Mouse (Mus musculus): Measurements from ENCODE around the gene Cxcl10. TPM values are rescaled to one million over a fixed set of nuclear protein-coding genes. Genes with fewer than 3 reads are reported as not detected.
"Not testable (repeated sequence)": the region's sequence is repeated elsewhere in the genome, so short reads cannot be mapped to it uniquely, and the experiment has no call there.

Cxcl10 gene
- polyA plus RNA-seq, 1 experiment: 9.6 TPM

DNA sequence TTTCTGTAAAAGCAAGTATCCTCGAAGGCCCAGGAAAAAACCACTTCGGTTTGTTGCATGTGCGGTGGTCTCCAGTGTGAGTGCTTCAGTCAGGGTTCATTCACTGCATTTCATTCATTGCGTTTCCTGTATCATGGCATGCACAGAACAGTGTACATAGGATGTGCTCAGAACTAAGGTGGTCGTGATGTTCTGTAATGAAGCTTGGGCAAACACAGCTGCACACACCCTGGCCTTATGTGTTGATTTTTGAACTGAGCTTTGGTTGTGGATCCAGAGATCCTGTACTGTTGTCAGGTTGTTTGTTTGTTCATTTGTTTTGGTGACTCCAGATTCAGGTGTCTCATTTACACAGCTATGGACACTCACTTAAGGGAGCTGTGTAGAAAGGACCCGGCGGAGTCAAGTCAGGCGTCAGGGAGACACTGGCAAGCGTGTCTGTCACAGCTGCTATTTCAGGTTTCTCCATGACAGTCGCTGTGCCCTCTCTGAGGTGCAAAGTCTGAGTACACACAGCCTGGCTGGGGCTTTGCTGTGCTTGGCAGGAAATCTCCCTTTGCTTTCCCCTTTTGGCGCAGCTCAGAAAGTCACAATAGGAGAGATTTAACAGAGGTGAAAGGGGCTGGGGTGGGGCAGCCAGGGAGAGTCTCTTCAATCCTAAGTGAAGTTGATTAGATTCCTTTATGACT, 10.2 kb upstream of the Cxcl10 start:
- peaks cover 2% of the 10 kb centered on the region for H3K4me1 ChIP-seq (ENCODE audit: control insufficient read depth, insufficient read depth, insufficient read length, low read length)
- no peak overlapping the region for H3K4me3 ChIP-seq (ENCODE audit: low read depth, low read length)
- H3K36me3 ChIP-seq (ENCODE audit: control insufficient read depth, insufficient read depth, low read length): peaks cover 3% of the 10 kb centered on the region; the same call in 1 of the 2 replicates
- no peaks in the 10 kb centered on the region for H3K27me3 ChIP-seq (ENCODE audit: control insufficient read depth, insufficient read depth, low read length)
- no peak for TF ChIP-seq POLR2A (IDR thresholded peaks at IDR 0.05; ENCODE audit: low read depth, low read length)
- TF ChIP-seq CTCF (IDR thresholded peaks at IDR 0.05; ENCODE audit: extremely low read depth, insufficient read length, insufficient replicate concordance, low read depth, low read length): no peak
- 53% methylated on average over 11 of the region's 11 CpGs for WGBS
- no peak overlapping the region for H3K27ac ChIP-seq (ENCODE audit: insufficient read depth, low read depth, low read length)

DNA sequence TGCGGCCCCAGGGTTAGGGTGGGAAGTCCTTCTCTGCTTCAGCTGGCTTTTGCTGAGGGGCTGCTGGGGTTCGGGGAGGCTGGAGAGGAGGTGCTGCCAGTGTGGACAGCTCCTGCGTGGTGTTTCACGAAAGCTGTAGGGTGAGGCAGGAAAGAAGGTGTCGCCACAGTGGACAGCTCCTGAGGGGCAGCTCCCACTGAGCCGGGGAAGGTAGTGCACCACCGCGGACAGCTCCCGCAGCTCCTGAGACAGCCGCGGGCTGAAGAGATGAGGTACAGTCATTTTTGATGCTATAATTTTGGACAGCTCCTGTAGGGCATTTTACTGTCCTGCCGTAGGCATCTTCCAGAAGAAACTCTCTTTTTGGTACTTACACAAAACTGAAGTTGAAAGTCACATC, 9.3 kb upstream of the Cxcl10 start:
- H3K27me3 ChIP-seq (ENCODE audit: control insufficient read depth, insufficient read depth, low read length): no peaks in the 10 kb centered on the region
- H3K4me3 ChIP-seq (ENCODE audit: low read depth, low read length): no peak overlapping the region
- H3K4me1 ChIP-seq (ENCODE audit: control insufficient read depth, insufficient read depth, insufficient read length, low read length): peaks cover 6% of the 10 kb centered on the region
- TF ChIP-seq CTCF (IDR thresholded peaks at IDR 0.05; ENCODE audit: extremely low read depth, insufficient read length, insufficient replicate concordance, low read depth, low read length): no peak
- no peak for TF ChIP-seq POLR2A (IDR thresholded peaks at IDR 0.05; ENCODE audit: low read depth, low read length)
- WGBS: 14% methylated on average over 12 of the region's 12 CpGs
- H3K27ac ChIP-seq (ENCODE audit: insufficient read depth, low read depth, low read length): no peak overlapping the region
- peaks cover 3% of the 10 kb centered on the region; the same call in 1 of the 2 replicates for H3K36me3 ChIP-seq (ENCODE audit: control insufficient read depth, insufficient read depth, low read length)

DNA sequence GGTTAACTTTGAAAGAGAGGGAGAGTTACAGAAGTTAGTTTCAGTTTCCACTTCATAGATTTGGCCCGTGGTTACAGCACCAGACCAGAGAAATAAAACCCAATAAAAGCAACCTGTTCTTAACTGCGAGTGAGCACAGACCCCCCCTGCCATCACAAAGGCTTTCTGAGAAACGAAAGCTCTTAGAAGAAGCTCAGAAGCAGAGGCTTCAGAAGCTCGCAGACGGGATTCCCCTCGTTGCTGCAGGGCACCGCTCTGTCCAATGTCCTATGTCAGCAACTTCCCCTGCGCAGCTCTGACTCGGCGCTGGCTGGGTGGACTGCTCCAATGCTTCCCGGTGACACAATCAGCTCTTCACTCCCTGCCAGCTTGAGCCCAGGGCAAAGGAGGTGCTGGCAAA, 4.8 kb upstream of the Cxcl10 start:
- H3K4me3 ChIP-seq (ENCODE audit: low read depth, low read length): peak overlapping the region; percentile 62
- whole genome bisulfite sequencing: 1% methylated on average over 11 of the region's 11 CpGs
- peaks cover 14% of the 10 kb centered on the region for H3K4me1 ChIP-seq (ENCODE audit: control insufficient read depth, insufficient read depth, insufficient read length, low read length)
- H3K27ac ChIP-seq (ENCODE audit: insufficient read depth, low read depth, low read length): peak overlapping the region; percentile 77
- H3K36me3 ChIP-seq (ENCODE audit: control insufficient read depth, insufficient read depth, low read length): no peaks in the 10 kb centered on the region
- no peaks in the 10 kb centered on the region for H3K27me3 ChIP-seq (ENCODE audit: control insufficient read depth, insufficient read depth, low read length)
- no peak; the same call in 1 of the 2 replicates for TF ChIP-seq POLR2A (IDR thresholded peaks at IDR 0.05; ENCODE audit: low read depth, low read length)

DNA sequence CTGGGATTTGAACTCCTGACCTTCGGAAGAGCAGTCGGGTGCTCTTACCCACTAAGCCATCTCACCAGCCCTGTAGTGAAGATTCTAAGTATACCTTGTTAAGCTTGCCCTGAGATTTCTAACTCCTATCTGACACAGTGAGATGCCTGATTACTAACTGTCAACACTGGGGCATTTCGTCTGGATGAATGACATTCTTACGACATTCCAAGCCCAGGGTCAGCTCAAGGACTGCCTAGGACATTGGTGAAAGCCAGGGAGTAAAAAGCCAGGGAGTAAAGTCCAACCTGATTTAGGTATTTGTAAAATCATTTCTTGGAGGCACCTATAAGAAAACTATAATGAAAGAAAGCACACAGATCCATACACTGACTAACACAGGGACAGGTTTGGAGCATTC, 4.0 kb upstream of the Cxcl10 start:
- WGBS: 74% methylated on average over 4 of the region's 4 CpGs
- peak overlapping the region; percentile 38 for H3K27ac ChIP-seq (ENCODE audit: insufficient read depth, low read depth, low read length)
- not testable (repeated sequence) for H3K4me3 ChIP-seq (ENCODE audit: low read depth, low read length)

GRCm38 (mm10) chr5:92349731-92350130, 1.0 kb upstream of the Cxcl10 start:
- H3K27me3 ChIP-seq (ENCODE audit: control insufficient read depth, insufficient read depth, low read length): no peaks in the 10 kb centered on the region
- H3K4me1 ChIP-seq (ENCODE audit: control insufficient read depth, insufficient read depth, insufficient read length, low read length): peaks cover 21% of the 10 kb centered on the region
- no peak overlapping the region for H3K4me3 ChIP-seq (ENCODE audit: low read depth, low read length)
- WGBS: 63% methylated on average over 7 of the region's 7 CpGs
- peak overlapping the region; percentile 58; the same call in 1 of the 2 replicates for H3K27ac ChIP-seq (ENCODE audit: insufficient read depth, low read depth, low read length)
- TF ChIP-seq CTCF (IDR thresholded peaks at IDR 0.05; ENCODE audit: extremely low read depth, insufficient read length, insufficient replicate concordance, low read depth, low read length): no peak
- TF ChIP-seq POLR2A (IDR thresholded peaks at IDR 0.05; ENCODE audit: low read depth, low read length): no peak
- H3K36me3 ChIP-seq (ENCODE audit: control insufficient read depth, insufficient read depth, low read length): no peaks in the 10 kb centered on the region

More for the DNA sequence above, 4.0 kb upstream of the Cxcl10 start:
- peaks cover 20% of the 10 kb centered on the region for H3K4me1 ChIP-seq (ENCODE audit: control insufficient read depth, insufficient read depth, insufficient read length, low read length)
- not testable (repeated sequence) for H3K27me3 ChIP-seq (ENCODE audit: control insufficient read depth, insufficient read depth, low read length); H3K36me3 ChIP-seq (ENCODE audit: control insufficient read depth, insufficient read depth, low read length)

- WGBS: 86% methylated on average over 8 of the region's 8 CpGs
- H3K27ac ChIP-seq (ENCODE audit: insufficient read depth, low read depth, low read length): no peak overlapping the region
- no peak overlapping the region for H3K4me3 ChIP-seq (ENCODE audit: low read depth, low read length)
- no peak for TF ChIP-seq CTCF (IDR thresholded peaks at IDR 0.05; ENCODE audit: extremely low read depth, insufficient read length, insufficient replicate concordance, low read depth, low read length)
- TF ChIP-seq POLR2A (IDR thresholded peaks at IDR 0.05; ENCODE audit: low read depth, low read length): no peak
- H3K4me1 ChIP-seq (ENCODE audit: control insufficient read depth, insufficient read depth, insufficient read length, low read length): peaks cover 13% of the 10 kb centered on the region; the same call in 1 of the 2 replicates
- no peaks in the 10 kb centered on the region for H3K36me3 ChIP-seq (ENCODE audit: control insufficient read depth, insufficient read depth, low read length)
- no peaks in the 10 kb centered on the region for H3K27me3 ChIP-seq (ENCODE audit: control insufficient read depth, insufficient read depth, low read length)
Observed at GRCm38 (mm10) chr5:92345006-92345405, 3.7 kb downstream of the Cxcl10 start.

- WGBS: 27% methylated on average over 4 of the region's 4 CpGs
- Histone ChIP-seq H3K27me3 (ENCODE audit: control insufficient read depth, insufficient read depth, low read length) (no peaks in the 10 kb centered on the region), H3K27ac (ENCODE audit: insufficient read depth, low read depth, low read length) (no peak overlapping the region), H3K36me3 (ENCODE audit: control insufficient read depth, insufficient read depth, low read length) (no peaks in the 10 kb centered on the region), H3K4me1 (ENCODE audit: control insufficient read depth, insufficient read depth, insufficient read length, low read length) (no peaks in the 10 kb centered on the region), H3K4me3 (ENCODE audit: low read depth, low read length) (no peak overlapping the region)
- no peak for TF ChIP-seq POLR2A (IDR thresholded peaks at IDR 0.05; ENCODE audit: low read depth, low read length)
- TF ChIP-seq CTCF (IDR thresholded peaks at IDR 0.05; ENCODE audit: extremely low read depth, insufficient read length, insufficient replicate concordance, low read depth, low read length): no peak
Observed at GRCm38 (mm10) chr5:92340606-92341005, 8.1 kb downstream of the Cxcl10 start.

All from small intestine, adult 2 months (tissue).